Mouse (Mus musculus): ENCODE measurements around the gene Thsd4. TPM values are rescaled to one million over a fixed set of nuclear protein-coding genes. Genes with fewer than 3 reads are reported as not detected.

The Thsd4 gene
- polyA plus RNA-seq, 1 experiment from 2014 or later: 11.4 TPM

DNA sequence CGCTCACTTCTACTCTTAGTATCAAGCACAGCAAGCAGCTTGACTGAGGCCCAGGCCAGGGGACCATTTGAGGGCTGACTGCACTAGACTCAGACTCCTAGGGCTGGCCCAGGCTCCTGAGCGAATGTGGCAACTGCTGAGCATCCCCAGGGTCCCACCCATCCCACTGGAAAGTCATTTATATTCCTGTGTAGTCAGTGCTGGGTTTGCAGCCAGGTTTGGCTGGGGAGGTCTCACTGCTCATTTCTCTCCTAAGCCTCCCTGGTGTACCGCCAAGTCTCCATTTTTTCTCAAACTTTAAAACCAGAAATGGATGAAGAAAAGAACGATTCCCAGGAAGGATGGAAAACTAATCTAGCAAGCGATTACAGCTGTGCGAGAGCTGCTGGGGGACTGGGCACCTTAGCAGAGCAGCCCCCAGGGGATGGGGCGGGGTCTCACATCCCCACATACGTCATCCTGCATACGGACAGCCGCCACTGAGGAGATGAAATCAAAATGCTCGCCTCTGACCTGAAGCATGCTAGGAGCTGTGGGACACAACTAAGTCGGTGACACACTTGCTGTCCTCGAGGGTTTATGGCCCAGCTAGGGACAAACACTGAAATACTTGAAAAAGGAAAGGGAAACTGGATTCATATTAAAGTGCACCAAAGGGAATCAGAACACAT lies 67.3 kb downstream of the Thsd4 start:
- ATAC-seq: no peak
- H3K4me2 ChIP-seq (replicated peaks; ENCODE audit: low read depth): no peak overlapping the region

DNA sequence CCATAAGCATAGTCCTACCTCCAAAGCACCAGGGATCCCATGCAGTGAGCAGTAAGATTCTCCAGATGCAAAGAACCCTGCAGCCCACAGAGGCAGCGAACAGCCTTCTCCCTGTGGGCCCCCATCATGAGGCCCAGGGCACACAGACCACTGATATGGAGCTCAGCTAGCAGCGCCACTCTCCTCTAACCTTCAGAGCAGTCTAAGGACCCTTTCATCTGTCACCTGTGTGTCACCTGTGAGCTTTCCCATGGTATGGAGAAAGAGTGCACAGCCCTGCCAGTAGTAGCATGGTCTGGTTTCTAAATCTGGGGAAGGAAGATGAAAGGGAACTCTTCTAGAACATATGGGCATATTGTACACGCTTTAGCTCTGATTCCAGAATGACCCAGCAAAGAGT lies 72.3 kb downstream of the Thsd4 start:
- no peak for ATAC-seq
- TF ChIP-seq CTCF (IDR thresholded peaks at IDR 0.05; ENCODE audit: low read depth): no peak
- H3K4me3 ChIP-seq (ENCODE audit: low read depth, low read length): no peak overlapping the region
- H3K36me3 ChIP-seq (ENCODE audit: control insufficient read depth, insufficient read depth): no peaks in the 10 kb centered on the region
- H3K4me2 ChIP-seq (replicated peaks; ENCODE audit: low read depth): no peak overlapping the region
- H3K9me3 ChIP-seq (ENCODE audit: control insufficient read depth): no peaks in the 10 kb centered on the region
- no peak overlapping the region for H3K9ac ChIP-seq (ENCODE audit: low read depth, low read length)
- 69% methylated on average over 3 of the region's 3 CpGs for WGBS
- no peaks in the 10 kb centered on the region for H3K27me3 ChIP-seq (replicated peaks; ENCODE audit: control insufficient read depth, insufficient read depth, low read length)
- no peaks in the 10 kb centered on the region for H3K4me1 ChIP-seq (replicated peaks; ENCODE audit: control insufficient read depth, insufficient read depth, low read length)
- no peak overlapping the region for H3K27ac ChIP-seq (ENCODE audit: low read depth, low read length)

More for the DNA sequence above, 67.3 kb downstream of the Thsd4 start:
- no peaks in the 10 kb centered on the region for H3K4me1 ChIP-seq (replicated peaks; ENCODE audit: control insufficient read depth, insufficient read depth, low read length)
- TF ChIP-seq CTCF (IDR thresholded peaks at IDR 0.05; ENCODE audit: low read depth): no peak
- no peak overlapping the region for H3K27ac ChIP-seq (ENCODE audit: low read depth, low read length)
- no peaks in the 10 kb centered on the region for H3K9me3 ChIP-seq (ENCODE audit: control insufficient read depth)
- H3K27me3 ChIP-seq (replicated peaks; ENCODE audit: control insufficient read depth, insufficient read depth, low read length): no peaks in the 10 kb centered on the region
- WGBS: 81% methylated on average over 13 of the region's 13 CpGs
- no peak overlapping the region for H3K4me3 ChIP-seq (ENCODE audit: low read depth, low read length)
- no peak overlapping the region for H3K9ac ChIP-seq (ENCODE audit: low read depth, low read length)
- H3K36me3 ChIP-seq (ENCODE audit: control insufficient read depth, insufficient read depth): no peaks in the 10 kb centered on the region

DNA sequence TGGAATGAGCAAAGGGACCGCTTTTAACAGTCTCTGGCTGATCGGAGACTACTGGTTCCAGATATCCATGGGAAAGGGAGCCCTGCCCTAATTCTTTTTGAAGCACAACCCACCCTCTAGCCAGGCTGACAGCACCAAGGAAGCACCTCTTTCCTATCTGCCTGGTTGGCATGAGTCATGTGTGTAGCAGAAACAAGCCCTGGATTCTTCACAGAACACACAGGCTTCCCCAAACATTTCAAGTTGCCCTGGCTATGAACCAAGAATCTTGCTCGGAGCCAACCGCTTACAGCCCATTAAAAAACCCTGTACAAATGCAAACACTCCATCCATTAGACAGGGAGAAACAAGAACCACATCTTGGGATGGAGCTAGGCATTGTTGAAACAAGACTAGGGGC lies 76.0 kb downstream of the Thsd4 start:
- Histone ChIP-seq H3K4me3 (ENCODE audit: low read depth, low read length) (no peak overlapping the region), H3K36me3 (ENCODE audit: control insufficient read depth, insufficient read depth) (no peaks in the 10 kb centered on the region), H3K4me2 (replicated peaks; ENCODE audit: low read depth) (no peak overlapping the region), H3K4me1 (replicated peaks; ENCODE audit: control insufficient read depth, insufficient read depth, low read length) (no peaks in the 10 kb centered on the region), H3K9me3 (ENCODE audit: control insufficient read depth) (no peaks in the 10 kb centered on the region), H3K27me3 (replicated peaks; ENCODE audit: control insufficient read depth, insufficient read depth, low read length) (no peaks in the 10 kb centered on the region), H3K27ac (ENCODE audit: low read depth, low read length) (no peak overlapping the region), H3K9ac (ENCODE audit: low read depth, low read length) (no peak overlapping the region)
- no peak for ATAC-seq
- WGBS: 75% methylated on average over 4 of the region's 4 CpGs
- no peak for TF ChIP-seq CTCF (IDR thresholded peaks at IDR 0.05; ENCODE audit: low read depth)

DNA sequence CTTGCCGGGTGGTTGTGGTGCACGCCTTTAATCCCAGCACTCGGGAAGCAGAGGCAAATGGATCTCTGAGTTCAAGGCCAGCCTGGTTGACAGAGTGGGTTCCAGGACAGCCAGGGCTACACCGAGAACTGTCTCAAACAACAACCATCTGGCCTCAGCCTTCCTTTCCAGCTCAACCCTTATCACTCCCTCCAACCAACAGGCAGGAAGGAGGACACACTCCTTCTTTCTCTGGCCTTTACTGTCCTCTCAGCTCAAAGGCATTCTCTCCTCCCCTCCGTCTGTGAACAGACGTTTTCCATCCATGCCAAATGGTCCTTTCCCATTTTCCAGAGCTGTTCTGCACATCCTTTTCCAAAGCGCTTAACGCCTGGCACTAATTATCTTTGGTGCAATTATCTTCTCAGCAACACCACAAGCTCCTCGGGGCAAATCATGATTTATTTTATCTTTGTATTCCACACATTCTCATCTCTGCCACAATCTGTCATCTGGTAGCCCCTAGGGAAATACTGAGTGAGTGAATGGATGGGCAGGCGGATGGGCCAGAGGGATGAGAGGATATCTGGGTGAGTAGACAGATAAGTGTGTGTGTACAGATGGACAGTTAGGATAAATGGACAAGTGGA lies 80.5 kb downstream of the Thsd4 start:
- Histone ChIP-seq H3K36me3 (ENCODE audit: control insufficient read depth, insufficient read depth) (no peaks in the 10 kb centered on the region), H3K4me3 (ENCODE audit: low read depth, low read length) (no peak overlapping the region), H3K4me2 (replicated peaks; ENCODE audit: low read depth) (no peak overlapping the region), H3K9ac (ENCODE audit: low read depth, low read length) (no peak overlapping the region), H3K27ac (ENCODE audit: low read depth, low read length) (no peak overlapping the region), H3K9me3 (ENCODE audit: control insufficient read depth) (no peaks in the 10 kb centered on the region), H3K4me1 (replicated peaks; ENCODE audit: control insufficient read depth, insufficient read depth, low read length) (no peaks in the 10 kb centered on the region), H3K27me3 (replicated peaks; ENCODE audit: control insufficient read depth, insufficient read depth, low read length) (no peaks in the 10 kb centered on the region)
- no peak for ATAC-seq
- no peak for TF ChIP-seq CTCF (IDR thresholded peaks at IDR 0.05; ENCODE audit: low read depth)
- whole genome bisulfite sequencing: 80% methylated on average over 10 of the region's 10 CpGs

DNA sequence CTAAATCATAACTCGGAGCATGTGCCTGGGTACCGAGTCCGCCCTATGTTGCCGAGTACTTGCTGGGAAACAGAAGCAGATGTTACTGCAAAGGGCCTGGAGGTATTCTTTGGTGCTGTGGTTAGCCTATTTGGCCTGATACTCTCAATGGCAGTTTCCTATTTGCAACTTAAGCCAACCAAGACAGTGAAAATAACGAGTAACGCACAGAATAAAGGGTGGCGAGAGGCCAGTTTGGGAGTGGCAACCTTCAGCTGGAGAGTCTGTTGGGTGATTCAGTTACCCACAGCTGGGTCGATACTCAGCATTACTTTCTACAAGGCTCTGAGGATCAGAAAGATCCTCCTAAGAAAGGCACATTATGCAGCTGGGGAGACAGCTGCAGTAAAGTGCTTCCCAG lies 81.3 kb downstream of the Thsd4 start:
- TF ChIP-seq CTCF (IDR thresholded peaks at IDR 0.05; ENCODE audit: low read depth): no peak
- H3K27me3 ChIP-seq (replicated peaks; ENCODE audit: control insufficient read depth, insufficient read depth, low read length): no peaks in the 10 kb centered on the region
- no peak overlapping the region for H3K27ac ChIP-seq (ENCODE audit: low read depth, low read length)
- no peaks in the 10 kb centered on the region for H3K4me1 ChIP-seq (replicated peaks; ENCODE audit: control insufficient read depth, insufficient read depth, low read length)
- 75% methylated on average over 8 of the region's 8 CpGs for WGBS
- H3K36me3 ChIP-seq (ENCODE audit: control insufficient read depth, insufficient read depth): no peaks in the 10 kb centered on the region
- H3K9me3 ChIP-seq (ENCODE audit: control insufficient read depth): no peaks in the 10 kb centered on the region
- no peak overlapping the region for H3K4me2 ChIP-seq (replicated peaks; ENCODE audit: low read depth)
- no peak overlapping the region for H3K4me3 ChIP-seq (ENCODE audit: low read depth, low read length)
- no peak for ATAC-seq
- no peak overlapping the region for H3K9ac ChIP-seq (ENCODE audit: low read depth, low read length)

DNA sequence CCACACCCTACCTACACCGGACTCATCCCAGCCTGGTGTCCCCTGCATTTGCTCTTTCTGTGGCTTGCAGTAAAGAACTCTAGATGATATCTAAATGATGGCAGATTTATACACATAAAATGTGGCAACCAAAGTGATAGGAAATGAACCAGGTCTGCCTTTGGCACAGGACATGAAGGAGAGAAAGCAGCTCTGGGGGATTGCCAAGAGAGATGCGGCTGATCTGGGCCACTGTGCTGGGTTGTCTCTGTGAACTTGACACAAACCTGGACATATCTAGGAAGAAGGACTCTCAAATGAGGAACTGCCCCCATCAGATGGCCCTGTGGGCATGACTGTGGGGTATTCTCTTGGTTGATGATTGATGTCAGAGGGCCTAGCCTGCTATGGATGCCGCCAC lies 85.6 kb downstream of the Thsd4 start:
- Histone ChIP-seq H3K4me1 (replicated peaks; ENCODE audit: control insufficient read depth, insufficient read depth, low read length) (no peaks in the 10 kb centered on the region), H3K9ac (ENCODE audit: low read depth, low read length) (no peak overlapping the region), H3K27ac (ENCODE audit: low read depth, low read length) (no peak overlapping the region), H3K4me3 (ENCODE audit: low read depth, low read length) (no peak overlapping the region), H3K36me3 (ENCODE audit: control insufficient read depth, insufficient read depth) (no peaks in the 10 kb centered on the region), H3K9me3 (ENCODE audit: control insufficient read depth) (no peaks in the 10 kb centered on the region), H3K4me2 (replicated peaks; ENCODE audit: low read depth) (no peak overlapping the region), H3K27me3 (replicated peaks; ENCODE audit: control insufficient read depth, insufficient read depth, low read length) (no peaks in the 10 kb centered on the region)
- TF ChIP-seq CTCF (IDR thresholded peaks at IDR 0.05; ENCODE audit: low read depth): no peak
- ATAC-seq: no peak
- 94% methylated on average over 3 of the region's 3 CpGs for WGBS
